Mouse (Mus musculus): ENCODE measurements at regions not wholly inside any gene's neighbourhood (a gene's known extent, or its start where the extent isn't known, plus 50 kb on each side); places are given as distances from the start of the nearest gene placed in this dataset.
A peak's percentile ranks its signal among the peaks of the same experiment; 100 is the strongest.

- no peak for DNase-seq
These were observed 333.5 kb upstream of the Lsamp start for GRCm38 (mm10) chr16:39650616-39651015.

- DNase-seq = no peak
These were observed 316.3 kb upstream of the Lsamp start for GRCm38 (mm10) chr16:39667905-39668304.

- no peak for DNase-seq
These were observed 311.8 kb upstream of the Lsamp start for GRCm38 (mm10) chr16:39672096-39672985.

- no peak for DNase-seq
These were observed 308.4 kb upstream of the Lsamp start for GRCm38 (mm10) chr16:39675775-39676174.

DNA sequence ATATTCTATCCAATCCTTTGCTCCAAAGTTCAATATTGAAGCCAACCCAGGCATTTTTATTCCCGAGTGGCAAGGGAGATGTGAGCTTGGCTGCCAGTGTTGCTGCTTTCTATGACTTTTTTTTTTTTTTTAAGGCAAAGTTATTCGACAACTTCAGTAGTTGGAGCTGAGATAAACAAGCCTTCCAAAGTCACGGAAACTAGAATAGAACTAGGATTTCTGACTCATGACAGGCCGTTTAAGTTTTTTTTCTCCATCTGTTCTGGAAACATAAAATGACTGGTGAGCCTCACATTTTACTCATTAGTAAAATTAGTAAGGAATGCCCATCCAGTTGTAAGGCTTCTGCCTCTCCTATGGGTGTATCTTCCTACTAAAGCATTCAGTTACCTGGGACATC, 305.9 kb upstream of the Lsamp start:
- no peak for DNase-seq

DNA sequence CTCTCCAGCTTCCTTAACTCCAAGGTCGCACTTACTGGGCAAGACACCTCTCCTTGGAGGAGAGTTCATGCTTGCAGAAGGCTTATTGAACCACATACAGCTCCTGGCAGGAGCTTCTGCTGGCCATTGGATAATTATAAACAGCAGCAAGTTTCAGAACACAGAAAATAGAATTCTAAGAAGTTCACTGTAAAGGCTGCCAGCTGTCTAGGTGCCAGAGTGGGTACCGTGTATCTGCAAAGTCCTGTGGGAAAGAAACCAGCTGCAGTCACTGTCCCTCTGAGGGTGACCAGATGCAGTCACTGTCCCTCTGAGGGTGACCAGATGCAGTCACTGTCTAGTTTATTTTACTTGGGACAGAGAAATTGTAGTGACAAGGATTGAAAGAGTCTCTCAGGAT, 291.1 kb upstream of the Lsamp start:
- peak; percentile 21 for DNase-seq

DNA sequence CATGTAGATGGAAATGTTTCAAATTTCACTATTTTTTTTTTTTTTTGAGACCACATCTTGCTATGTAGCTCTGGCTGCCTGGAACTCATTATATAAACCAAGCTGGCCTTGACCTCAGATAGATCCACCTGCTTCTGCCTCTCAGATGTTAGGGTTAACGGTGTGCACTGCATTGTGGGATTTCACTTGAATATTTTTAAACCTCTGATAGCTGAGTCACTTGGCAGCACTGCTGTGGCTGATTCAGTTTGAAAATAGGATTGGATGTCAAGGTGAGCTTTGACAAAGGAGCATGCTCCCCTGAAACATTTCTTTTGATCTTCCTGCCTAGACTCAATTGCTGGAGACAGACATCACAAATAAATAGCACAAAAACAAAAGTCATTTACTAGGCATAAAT, 288.3 kb upstream of the Lsamp start:
- no peak for DNase-seq

- DNase-seq = no peak
These were observed 285.0 kb upstream of the Lsamp start for GRCm38 (mm10) chr16:39699201-39699600.

DNA sequence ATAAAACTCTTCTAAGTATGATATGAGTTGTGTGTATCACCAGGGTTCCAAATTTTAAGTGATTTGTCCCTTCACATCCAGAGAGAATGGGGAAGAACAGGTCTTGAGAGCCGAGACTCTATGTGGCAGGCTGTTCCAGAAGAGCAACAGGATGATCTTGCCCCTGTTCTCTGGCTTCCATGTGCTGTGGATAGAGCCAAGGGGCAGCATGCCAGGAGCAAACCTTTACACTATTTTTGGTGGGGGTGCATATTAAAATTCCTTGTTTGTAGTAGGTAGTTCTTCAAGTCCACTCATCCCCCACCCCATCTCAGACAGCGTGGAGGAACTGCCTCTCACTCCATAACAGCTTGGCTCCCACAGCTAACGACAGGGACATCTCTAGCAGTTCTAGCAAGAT, 278.0 kb upstream of the Lsamp start:
- no peak for DNase-seq

GRCm38 (mm10) chr16:39709387-39710039, 274.6 kb upstream of the Lsamp start:
- DNase-seq = no peak

DNA sequence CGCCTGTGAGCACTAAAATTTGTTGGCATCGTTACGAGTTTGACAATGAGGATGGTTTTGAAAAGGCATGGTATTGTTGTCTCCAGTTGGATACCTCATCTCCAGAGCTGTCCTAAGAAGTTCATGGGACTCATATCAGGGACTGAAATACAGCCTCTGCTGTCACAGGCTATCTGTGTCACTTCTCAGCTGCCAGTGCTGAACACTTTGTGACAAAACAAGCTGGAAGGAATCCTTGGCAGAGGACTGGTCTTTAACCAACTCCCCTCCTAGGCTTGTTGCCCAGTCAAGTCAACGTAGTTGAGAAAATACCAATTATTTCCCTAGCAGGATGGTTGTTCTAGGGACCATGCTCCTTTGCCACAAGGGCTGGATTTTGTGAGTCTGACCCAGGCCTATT, 256.6 kb upstream of the Lsamp start:
- DNase-seq = no peak

- DNase-seq = no peak
These were observed 238.0 kb upstream of the Lsamp start for GRCm38 (mm10) chr16:39746041-39746736.

DNA sequence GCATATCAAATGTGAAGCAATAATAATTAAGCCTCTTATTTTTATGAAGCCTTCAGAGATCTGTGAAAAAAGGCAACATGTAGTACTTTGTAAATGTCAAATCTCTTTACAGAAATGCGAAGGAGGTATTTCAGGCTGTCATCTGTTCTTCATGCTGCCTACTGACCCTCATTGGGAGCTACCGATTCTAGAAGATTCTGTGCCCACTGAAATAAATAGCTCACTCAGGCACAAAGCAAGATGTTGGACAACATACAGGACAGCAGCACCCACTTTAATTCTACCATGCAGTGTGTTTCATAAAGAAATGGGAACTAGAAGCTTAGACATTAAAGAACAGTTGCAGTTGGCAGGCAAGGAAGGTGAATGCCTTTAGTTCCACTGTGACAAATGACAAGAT, 232.4 kb upstream of the Lsamp start:
- no peak for DNase-seq

DNA sequence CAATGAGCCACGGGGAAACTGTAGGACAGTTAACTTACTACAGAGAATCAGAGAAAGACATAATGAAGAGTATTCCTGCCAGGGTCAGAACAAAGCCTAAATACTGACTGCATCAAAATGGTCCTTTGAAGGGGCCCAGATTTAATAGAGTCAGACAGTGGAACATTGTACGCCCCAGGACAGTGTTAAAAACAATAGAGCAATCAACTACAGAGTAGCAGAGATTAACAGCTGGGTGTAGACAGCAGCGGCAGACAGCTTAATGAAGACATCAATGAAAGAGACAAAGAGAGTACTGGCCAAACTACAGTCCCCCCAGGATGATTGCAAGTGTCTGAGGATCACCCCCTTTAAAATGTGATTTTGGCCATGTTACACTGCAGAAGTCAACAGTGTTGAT, 183.1 kb upstream of the Lsamp start:
- no peak for DNase-seq

- DNase-seq = no peak
These were observed 164.0 kb upstream of the Lsamp start for GRCm38 (mm10) chr16:39820131-39820530.

DNA sequence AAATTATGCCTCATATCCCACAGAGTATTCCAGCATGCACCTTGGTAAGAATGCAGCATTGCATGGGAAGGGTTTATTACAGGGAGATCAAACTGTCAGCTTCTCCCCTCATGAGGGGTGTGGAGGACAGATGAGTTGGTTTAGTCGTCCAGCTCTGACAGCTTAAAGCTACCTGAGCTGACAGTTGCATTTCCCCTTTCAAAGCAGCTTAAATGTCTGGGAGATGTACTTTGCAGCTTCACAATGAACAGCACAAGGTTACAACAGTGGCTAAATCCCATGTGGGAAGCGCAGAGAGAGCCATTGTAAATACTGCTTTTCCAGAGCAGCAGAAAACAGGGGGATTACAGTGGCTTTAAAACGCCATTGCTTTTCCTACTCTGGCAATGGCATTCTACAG, 149.9 kb upstream of the Lsamp start:
- no peak for DNase-seq

DNA sequence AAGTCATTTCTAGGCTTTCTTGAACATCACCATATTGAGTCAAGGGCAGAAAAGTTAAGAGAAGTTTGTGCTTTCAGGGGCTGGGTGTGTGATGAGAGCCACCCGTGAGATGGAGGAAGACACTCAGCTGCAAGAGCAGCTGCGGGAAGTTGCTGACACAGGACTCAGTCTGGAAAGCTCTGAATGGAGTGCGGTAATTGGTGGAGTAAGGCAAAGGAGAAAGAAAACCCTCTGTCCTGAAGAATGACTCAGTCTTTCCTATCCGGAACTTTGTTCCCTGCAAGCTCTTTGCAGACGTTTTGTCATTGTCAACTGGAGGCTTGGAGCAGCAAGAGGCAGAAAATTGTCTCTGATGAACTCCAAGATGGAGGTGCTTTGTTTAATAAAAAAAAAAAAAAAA, 102.6 kb upstream of the Lsamp start:
- DNase-seq = no peak

- DNase-seq = no peak
These were observed 96.2 kb upstream of the Lsamp start for GRCm38 (mm10) chr16:39887944-39888343.

All from right cerebral cortex, postnatal 14 days (tissue).